28 mouse cellular contexts compared by ENCODE assay signal in the genomic region with DNA sequence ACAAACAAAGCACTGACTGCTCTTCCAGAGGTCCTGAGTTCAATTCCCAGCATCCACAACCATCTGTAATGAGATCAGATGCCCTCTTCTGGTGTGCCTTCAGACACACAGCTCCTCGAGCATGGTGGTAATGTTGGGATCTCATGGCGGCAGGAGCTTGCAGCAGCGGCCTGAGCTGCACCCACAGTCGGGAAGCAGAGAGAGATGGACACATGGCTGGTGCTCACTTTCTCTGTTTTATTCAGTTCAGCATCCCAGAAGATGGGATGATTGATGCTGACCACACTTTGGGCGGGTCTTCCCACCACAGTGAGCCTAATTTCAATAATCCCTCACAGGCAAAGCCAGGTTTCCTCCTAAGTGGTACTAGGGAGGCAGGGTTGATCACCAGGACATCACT.
"Had no signal": no experiment of that assay in that cellular context is flagged by ENCODE, and none has a peak within 500 bp of the region (broad histone marks: within the 10 kb centered on the region; RNA-seq: fewer than 3 reads in every experiment).

No protein-coding gene starts in this region.

- H3K27me3 ChIP-seq: embryonic facial prominence, embryonic 12.5 days; embryonic facial prominence, embryonic 13.5 days; embryonic facial prominence, embryonic 15.5 days; forebrain, embryonic 12.5 days; forebrain, embryonic 13.5 days; forebrain, embryonic 15.5 days had no signal

- H3K36me3 ChIP-seq: embryonic facial prominence, embryonic 10.5 days; embryonic facial prominence, embryonic 12.5 days; embryonic facial prominence, embryonic 13.5 days; embryonic facial prominence, embryonic 15.5 days; forebrain, embryonic 10.5 days; forebrain, embryonic 12.5 days; forebrain, embryonic 15.5 days had no signal

- H3K27ac ChIP-seq: embryonic facial prominence, embryonic 10.5 days; embryonic facial prominence, embryonic 12.5 days; embryonic facial prominence, embryonic 13.5 days; embryonic facial prominence, embryonic 15.5 days; forebrain, embryonic 10.5 days; forebrain, embryonic 12.5 days; forebrain, embryonic 13.5 days; forebrain, embryonic 15.5 days; gastrocnemius, adult 2 months; heart, adult 2 months had no signal

- ATAC-seq: forebrain, embryonic 13.5 days; forebrain, embryonic 14.5 days; forebrain, embryonic 15.5 days; forebrain, embryonic 16.5 days; forebrain, postnatal 0 days had no signal

- DNase-seq: cerebellum, adult 2 months; cerebellum, adult 8-10 months; cerebellum, adult 9-10 months; cerebellum, adult 9-11 months; cerebellum, postnatal 10 days; cerebellum, postnatal 14 days; cerebellum, postnatal 25 days; cerebellum, postnatal 36 days; embryo, embryonic 11 days; forebrain, postnatal 0 days; gastrocnemius, adult 2 months; gastrocnemius, postnatal 10 days; gastrocnemius, postnatal 14 days; gastrocnemius, postnatal 25 days; gastrocnemius, postnatal 36 days; heart, adult 18-20 months; heart, adult 2 months had no signal

- H3K4me3 ChIP-seq: embryonic facial prominence, embryonic 10.5 days; embryonic facial prominence, embryonic 12.5 days; embryonic facial prominence, embryonic 13.5 days; embryonic facial prominence, embryonic 15.5 days; erythroblast, embryonic 14.5 days; forebrain, embryonic 10.5 days; forebrain, embryonic 12.5 days; forebrain, embryonic 13.5 days; forebrain, embryonic 15.5 days; gastrocnemius, adult 2 months; heart, adult 2 months had no signal

- H3K4me2 ChIP-seq: embryonic facial prominence, embryonic 12.5 days; embryonic facial prominence, embryonic 13.5 days; embryonic facial prominence, embryonic 15.5 days; forebrain, embryonic 12.5 days; forebrain, embryonic 13.5 days; forebrain, embryonic 15.5 days had no signal

- H3K9me3 ChIP-seq: embryonic facial prominence, embryonic 10.5 days; embryonic facial prominence, embryonic 12.5 days; embryonic facial prominence, embryonic 13.5 days; embryonic facial prominence, embryonic 15.5 days; forebrain, embryonic 10.5 days; forebrain, embryonic 12.5 days; forebrain, embryonic 13.5 days; forebrain, embryonic 15.5 days had no signal

- H3K9ac ChIP-seq: embryonic facial prominence, embryonic 12.5 days; embryonic facial prominence, embryonic 13.5 days; embryonic facial prominence, embryonic 15.5 days; forebrain, embryonic 12.5 days; forebrain, embryonic 13.5 days; forebrain, embryonic 15.5 days; forebrain, postnatal 0 days had no signal
